Mouse (Mus musculus) heart, embryonic 13.5 days (tissue): ENCODE results near the gene Srsf10. TPM values are rescaled to one million over a fixed set of nuclear protein-coding genes. Genes with fewer than 3 reads are reported as not detected.

Source experiments
- polyA plus RNA-seq: library from polyadenylated mRNA; unstranded; fragments of >200 nt; fragmentation: Nextera tagmentation; extraction: Ambion mirVana; gene quantifications from 2 replicates; pipeline ENCODE4 v1.2.1, GENCODE M21; 2015

The Srsf10 gene
- polyA plus RNA-seq, 1 experiment from 2014 or later, result 130 TPM

Other genes starting within 250 kb of the Srsf10 start
- gene Ifnlr1, start 169.5 kb upstream of the Srsf10 start, polyA plus RNA-seq, result 0.36 and 0.68 TPM in 2 replicates
- gene Il22ra1, start 127.6 kb upstream of the Srsf10 start, polyA plus RNA-seq, result not detected in 2 replicates
- 0.23 and 0.37 TPM in 2 replicates for gene Myom3, start 96.0 kb upstream of the Srsf10 start, polyA plus RNA-seq
- gene Pnrc2, start 18.1 kb downstream of the Srsf10 start, polyA plus RNA-seq, result 114 and 125 TPM in 2 replicates
- 0.29 and 0.36 TPM in 2 replicates for gene Cnr2, start 39.6 kb downstream of the Srsf10 start, polyA plus RNA-seq
- gene Fuca1, start 65.0 kb downstream of the Srsf10 start, polyA plus RNA-seq, result 46.0 and 47.9 TPM in 2 replicates
- gene Hmgcl, start 90.7 kb downstream of the Srsf10 start, polyA plus RNA-seq, result 73.0 and 81.6 TPM in 2 replicates
- gene Gale, start 108.0 kb downstream of the Srsf10 start, polyA plus RNA-seq, result 23.6 and 28.7 TPM in 2 replicates
- gene Lypla2, start 116.9 kb downstream of the Srsf10 start, polyA plus RNA-seq, result 65.5 and 75.4 TPM in 2 replicates
- 39.2 and 42.0 TPM in 2 replicates for gene Pithd1, start 131.5 kb downstream of the Srsf10 start, polyA plus RNA-seq
- 28.5 and 29.4 TPM in 2 replicates for gene Eloa, start 166.0 kb downstream of the Srsf10 start, polyA plus RNA-seq
- 270 and 324 TPM in 2 replicates for gene Rpl11, start 197.7 kb downstream of the Srsf10 start, polyA plus RNA-seq